Mouse (Mus musculus) lung, adult 2 months (tissue): ENCODE measurements at regions not wholly inside any gene's neighbourhood (a gene's known extent, or its start where the extent isn't known, plus 50 kb on each side); places are given as distances from the start of the nearest gene placed in this dataset.

Source experiments
- CTCF ChIP-seq: fragments of 200-500 bp; IDR thresholded peaks from 2 replicates; pipeline ENCODE4 v1.5.1; 2011; ENCODE audit warnings: mild to moderate bottlenecking, low read length, control low read depth; ENCODE audit not compliant: insufficient read depth
- POLR2A ChIP-seq: fragments of 200-500 bp; IDR thresholded peaks from 2 replicates; pipeline ENCODE4 v1.6.1; 2011; ENCODE audit warnings: low read depth, mild to moderate bottlenecking, control low read depth, low read length, borderline replicate concordance; ENCODE audit errors: extremely low read depth

DNA sequence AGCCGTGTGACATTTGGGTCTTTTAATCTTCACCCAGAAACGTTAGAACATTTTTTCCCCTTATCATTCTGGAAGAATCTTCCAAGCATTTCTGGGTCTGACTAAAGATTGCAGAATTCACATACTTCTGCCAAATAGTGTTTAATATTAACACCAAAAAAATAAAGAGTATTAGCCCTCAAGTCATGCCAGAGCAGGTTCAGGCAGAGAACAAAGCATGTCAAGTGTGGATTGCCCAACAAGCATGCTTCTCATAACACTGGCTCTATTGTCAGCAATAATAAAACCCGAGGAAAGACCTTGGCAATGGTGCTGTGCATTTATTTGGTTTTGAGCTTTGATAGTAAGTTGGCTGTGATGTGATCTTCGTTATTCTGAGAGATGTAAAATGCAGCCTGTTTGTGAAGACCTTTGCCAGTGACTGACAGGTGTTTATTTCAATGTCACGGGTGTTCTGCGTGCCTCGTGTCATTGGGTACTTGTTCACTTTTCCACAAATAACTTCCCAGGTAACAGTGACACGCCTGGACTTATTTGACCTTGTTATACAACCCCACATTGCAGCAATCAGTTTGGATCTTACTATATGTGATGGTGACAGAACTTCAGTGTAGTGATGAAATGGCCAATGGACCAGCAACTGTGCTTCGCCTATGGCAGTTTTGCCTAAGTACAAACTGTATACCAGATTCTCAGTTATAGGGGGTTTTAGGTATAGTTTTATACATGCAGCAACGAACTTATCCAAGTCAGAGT is 354.3 kb downstream of the 1700129C05Rik start:
- no peak for TF ChIP-seq POLR2A
- no peak for TF ChIP-seq CTCF
